Mouse (Mus musculus) adrenal gland, postnatal 10 days (tissue): ENCODE measurements around the gene Elf5. TPM values are rescaled to one million over a fixed set of nuclear protein-coding genes. Genes with fewer than 3 reads are reported as not detected.

ENCODE experiments used
- DNase-seq: peaks from one replicate; pipeline ENCODE4 v3.0.0; 2021; ENCODE audit warnings: mixed read lengths
- total RNA-seq, 2 experiments: library from RNA; stranded (reverse); gene quantifications; 2 replicates each; pipeline ENCODE4 v1.2.3; 2021

Gene Elf5
- total RNA-seq, 2 experiments from 2014 or later, result not detected

DNA sequence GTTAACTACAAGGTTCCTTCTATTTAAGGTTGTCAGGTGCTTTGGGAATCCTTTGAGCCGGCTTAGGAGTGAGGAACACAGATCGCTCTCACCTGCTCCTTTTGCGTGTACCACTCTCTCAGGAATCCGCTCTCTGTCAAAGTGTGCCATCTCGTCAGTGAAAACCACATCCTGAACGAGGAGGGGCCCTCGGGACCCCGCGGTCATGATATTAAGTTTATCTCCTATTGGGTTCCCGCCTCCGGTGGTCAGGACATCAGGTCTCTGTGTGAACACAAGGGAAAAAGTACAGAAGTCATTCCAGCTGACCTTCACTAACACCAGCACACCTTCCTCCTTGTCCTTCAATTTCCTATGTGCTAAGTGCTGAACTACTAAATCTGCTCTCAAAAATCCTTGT is 65.2 kb downstream of the Elf5 start:
- DNase-seq, result no peak

DNA sequence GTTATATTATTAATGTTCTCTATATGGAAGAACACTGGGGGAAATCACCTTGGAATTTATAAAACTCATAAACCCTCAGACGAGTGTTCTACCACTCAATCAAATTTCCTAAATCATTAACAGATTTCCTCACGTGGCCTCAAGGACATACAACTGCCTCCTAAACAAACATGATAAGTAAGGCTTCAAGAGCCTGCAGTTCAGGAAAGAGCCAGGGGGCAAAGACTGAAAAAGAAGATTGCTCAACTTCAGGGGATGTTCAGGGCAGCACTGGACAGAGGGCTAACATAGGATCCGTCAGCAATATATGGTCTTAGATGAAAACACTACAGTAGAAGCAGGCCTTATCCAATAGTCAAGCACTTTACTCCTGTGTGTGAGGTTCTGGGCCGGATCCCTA is 66.0 kb downstream of the Elf5 start:
- no peak for DNase-seq

DNA sequence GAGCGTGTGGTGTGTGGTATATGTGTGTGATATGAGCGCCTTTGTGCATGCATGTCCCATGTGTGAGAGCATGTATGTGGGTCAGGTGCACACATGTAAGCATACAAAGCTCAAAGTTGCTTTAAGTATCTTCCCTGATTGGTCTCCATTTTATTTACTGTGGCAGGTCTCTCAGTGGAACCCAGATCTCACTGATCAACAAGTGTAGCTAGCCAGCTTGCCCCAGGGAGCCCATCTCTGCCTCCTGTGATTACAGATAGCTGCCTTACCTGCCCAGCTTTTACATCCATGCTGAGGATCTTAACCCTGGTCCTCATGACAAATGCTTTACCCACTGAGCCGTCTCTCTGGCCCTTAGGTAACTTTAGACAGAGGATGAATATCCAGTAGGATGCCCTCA is 66.8 kb downstream of the Elf5 start:
- DNase-seq, result no peak

DNA sequence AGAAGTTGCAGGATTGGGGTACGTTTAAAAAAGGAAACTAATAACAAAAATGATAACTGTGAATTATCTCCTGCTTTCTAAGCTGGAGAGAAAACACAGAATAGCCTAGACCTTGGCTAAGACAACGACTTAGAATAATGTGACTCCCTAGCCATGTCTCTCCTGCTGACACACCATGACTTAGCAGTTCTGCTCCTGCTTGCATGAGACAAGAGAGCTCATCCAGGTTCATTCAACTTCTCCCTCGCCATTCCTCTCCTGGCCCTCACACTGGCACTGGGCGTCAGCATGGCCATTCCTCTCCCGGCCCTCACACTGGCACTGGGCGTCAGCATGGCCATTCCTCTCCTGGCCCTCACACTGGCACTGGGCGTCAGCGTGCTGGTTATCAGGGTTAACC is 68.8 kb downstream of the Elf5 start:
- no peak for DNase-seq

DNA sequence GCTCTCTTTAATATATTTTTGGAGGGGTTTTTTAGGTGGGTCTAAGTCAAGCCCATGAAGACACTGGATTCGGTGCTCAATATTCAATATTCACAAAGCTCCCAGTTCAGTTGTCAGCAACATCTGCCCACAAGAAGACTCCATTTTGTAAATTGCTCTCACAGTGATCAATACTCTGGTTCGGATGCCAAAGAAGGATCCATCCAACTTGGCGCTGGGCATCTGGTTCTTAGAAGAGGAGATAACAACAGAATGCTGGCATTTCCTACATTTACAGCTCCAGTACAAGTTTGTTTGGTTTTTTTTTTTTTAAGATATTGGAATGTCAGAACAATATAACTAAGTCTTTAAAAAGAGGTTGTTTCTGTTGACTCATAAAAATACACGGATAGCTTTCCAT is 69.4 kb downstream of the Elf5 start:
- no peak for DNase-seq

DNA sequence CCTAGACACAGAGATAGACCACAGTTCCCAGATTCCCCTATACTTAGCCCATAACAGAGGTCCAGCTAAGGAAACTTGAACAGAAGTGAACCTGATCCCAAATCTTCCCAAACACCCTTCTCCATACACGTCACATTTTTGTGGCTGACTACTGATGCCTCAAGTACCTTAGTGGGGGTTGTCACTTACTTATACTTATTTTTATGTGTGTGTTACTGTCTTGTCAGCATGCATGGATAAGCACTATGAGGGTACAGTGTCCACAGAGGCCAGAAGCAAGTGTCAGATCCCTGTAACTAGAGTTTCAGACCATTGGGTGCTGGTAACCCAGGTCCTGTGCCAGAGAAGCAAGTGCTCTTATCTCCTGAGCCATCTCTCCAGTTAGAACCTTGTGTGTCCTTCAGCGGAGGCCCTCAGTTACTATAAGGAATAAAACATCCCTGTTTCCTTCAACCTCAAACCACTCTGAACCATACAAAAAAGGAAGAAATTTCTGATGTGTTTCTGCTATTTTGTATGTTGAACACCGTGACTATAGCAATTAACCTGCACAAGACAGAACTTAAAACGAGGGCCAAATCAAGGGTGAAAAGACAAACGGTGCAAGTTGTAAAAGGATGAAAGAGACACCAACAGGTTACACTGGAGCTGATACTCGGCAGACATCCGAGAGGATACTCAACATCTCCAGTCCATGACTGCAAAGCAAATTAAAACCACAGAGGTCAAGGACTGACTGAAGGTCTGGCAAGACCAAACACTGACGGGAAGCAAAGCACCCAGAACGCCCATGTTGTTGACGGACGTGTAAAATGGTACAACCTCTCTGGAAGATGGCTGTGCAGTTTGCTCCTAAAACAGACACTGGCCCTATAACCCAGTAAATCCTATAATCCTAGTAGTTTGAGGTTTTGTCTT is 70.1 kb downstream of the Elf5 start:
- no peak for DNase-seq

DNA sequence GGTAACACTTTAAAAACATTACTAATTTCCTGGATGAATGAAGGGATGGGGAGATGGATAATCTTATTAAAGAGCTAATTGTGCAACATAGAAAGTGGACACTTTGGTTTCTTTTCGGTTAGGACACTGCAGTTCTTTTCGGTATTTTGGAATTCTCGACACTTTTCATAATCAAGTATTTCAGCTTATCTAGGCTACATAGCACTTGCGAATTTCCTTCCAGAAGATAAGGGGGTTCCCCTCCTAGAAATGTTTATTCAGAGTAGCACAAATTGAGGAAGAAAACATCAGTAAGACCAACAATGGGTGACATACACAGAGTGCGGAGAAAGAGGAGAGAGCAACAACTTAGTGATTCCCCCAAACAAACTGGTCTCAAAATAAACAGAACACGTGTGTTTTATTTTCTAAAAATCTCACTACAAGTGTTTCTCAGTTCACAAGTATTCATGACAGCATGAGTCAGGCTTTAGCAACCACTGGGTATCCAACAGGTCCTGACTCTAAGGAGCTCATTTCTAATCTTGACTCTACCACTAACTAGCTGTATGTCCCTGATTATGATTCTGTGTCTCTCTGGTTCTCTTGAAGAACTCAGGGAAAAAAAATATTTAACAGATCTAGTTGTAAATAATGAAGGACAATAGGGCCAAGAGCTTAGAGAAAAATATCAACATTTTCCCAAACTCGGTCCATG is 71.9 kb downstream of the Elf5 start:
- no peak for DNase-seq

DNA sequence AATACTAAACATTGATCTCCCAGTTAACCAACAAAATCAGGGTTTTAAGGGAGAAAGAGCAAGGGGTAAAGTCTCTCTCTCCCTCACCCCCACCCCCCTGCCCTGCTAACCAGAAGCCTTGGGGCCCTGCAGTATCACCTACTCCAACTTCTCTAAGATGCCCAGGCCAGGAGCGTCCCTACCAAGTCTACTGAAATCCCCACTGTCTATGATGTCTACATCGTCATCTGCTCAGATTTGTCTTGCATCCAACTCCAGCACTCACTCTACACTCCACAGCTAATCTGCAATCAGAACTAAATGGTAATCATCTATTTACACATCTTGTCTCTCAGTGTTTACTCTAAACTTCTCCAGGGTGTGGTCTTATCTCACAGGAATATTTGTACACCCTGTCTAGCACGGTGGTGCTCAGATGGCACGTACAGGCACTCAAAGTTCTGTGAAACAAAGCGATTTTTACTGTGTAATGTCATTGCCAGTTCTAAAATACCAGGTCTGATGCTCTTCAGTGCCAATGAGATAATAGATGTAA is 72.6 kb downstream of the Elf5 start:
- DNase-seq, result no peak

DNA sequence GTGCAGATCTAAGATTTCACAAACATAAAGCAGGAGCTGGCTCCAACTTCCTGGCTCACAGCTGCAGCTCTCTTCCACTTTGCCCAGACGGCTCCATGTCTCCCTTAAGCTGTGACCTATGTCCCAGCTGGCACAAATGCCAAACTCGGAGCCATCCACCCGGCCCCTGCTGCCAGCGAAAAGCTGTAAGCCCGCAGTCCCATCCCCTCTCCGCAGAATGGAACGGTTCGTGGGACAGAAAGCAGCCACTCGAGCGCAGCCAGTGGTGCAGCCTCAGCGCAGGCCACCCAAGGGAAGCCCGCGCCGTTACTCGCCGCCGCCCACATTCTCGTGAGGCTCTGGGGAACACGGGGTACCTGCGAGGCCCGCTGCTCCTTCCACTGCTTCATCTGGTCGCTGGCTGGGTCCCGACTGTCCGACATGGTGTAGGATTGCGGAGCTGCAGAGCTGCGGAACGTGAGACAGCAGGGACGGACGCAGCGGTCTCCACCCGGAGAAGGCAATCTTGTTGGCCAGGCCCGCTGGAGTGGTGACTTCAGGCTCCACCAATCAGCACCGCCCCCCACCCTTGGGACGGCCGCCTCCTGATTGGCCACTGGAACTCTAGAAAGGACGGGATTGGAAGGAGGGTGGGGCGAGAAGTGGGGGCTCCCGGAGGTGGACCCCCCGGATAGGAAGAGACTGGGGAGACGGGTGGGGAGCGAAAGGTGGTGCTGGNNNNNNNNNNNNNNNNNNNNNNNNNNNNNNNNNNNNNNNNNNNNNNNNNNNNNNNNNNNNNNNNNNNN is 73.3 kb downstream of the Elf5 start, which contains the start of gene Cat:
TSS of gene Cat (minus strand) at position 544 of the 785 bp plus-strand sequence.
- peak; percentile 98 for DNase-seq

DNA sequence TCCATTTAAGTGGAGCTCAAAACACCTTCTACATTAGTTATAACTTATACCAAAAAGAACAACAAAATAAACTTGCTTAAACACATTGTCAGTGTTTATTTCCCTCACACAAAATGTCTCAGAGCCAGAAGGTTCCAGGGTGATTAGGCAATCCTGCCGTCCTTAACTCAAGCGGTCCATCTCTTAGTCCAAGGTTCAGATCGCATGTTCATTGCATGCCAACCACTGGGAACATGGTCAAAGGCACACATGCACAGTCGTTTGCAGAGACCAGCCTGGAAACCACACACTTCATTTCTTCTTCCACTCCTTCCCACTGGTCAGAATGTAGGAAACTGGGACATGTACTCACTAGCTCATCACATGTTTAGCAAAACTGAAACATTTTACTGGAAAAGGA is 81.0 kb downstream of the Elf5 start:
- DNase-seq, result no peak

DNA sequence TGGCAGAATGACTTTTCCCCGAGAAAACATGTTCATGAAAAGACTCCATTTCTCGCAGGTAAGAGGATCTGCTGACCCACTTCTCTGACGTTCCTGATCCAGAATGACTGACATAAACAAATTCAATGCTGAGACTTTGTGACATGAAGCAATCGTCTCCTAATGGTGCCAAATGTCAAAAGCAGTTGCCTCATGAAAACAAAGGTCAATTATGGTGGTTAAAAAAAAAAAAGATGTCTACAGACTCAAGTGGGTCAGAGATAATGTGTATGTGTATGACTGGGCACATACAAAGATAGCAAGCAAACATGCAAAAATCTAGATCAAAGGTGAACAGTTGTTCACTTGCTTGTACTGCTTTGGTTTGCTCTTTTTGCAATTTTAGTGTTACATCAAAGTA is 82.3 kb downstream of the Elf5 start:
- no peak for DNase-seq

DNA sequence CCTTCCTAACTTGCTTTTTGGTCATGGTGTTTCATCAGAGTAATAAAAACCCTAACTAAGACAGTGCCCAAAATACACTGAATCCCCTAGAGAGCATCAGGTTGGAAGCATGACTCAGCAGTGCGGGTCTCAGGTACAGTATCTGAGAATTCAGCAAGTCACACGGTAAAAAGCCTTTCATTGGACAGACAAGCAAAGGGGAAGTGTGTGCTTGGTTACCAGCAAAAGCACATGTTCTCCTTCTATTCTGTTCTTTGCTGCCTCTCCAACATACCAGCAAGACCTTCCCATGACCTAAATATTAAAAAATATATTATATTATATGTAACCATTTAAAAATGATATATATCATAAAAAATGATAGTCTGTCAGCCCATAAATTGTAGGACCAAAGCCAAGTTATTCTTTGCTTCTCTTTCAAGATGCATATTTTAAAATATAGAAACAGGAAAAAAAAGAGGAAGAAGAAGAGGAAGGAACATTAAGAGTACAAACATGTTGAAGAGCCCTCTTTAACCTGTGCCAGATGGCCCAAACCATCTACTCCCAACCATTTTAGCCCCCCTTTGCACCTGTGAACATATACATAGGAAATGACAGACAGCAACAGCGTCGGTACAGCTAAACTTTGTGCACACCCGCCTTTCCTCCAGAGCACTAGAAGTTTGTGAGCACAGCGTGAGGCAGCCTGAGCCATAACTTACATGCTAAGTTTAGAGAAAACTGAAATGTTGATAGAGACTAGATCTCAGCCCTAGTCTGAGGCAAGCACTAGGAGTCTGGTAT is 84.3 kb downstream of the Elf5 start:
- DNase-seq, result no peak

Other genes with a start within 250 kb of the Elf5 start
- gene Ehf, start 108.4 kb upstream of the Elf5 start, total RNA-seq, result under 1 TPM; 0.36 to 0.48 TPM
- 100 to 1,000 TPM; 371 to 498 TPM for gene Cat, start 73.5 kb downstream of the Elf5 start, total RNA-seq
- gene Abtb2, start 154.6 kb downstream of the Elf5 start, total RNA-seq, result 10 to 100 TPM; 10.7 to 12.3 TPM